In the genomic region with DNA sequence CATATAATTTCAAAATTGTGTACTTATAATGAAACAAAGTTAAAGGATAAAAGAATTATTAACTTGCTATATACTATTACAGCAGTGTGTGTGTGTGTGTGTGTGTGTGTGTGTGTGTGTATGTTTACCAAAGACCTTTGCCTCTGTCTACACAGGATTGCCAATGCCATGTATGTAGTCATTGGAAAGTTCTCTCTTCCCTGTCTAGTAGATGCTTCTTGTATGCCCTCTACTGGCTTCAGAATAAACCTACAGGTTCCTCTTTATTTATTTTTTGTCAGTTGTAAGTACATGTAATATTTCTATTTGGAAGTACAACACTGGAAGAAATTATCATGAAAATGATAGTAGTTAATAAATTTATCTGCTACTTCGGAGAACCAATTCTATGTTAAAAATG, we compare ENCODE assay signal across 12 mouse cellular contexts.
A peak's percentile ranks its signal among the peaks of the same experiment; 100 is the strongest.
DNase-seq lines count a peak whose midpoint lies in the region; ATAC-seq and TF ChIP-seq lines count a peak whose summit lies in the region.
"Had no signal": no experiment of that assay in that cellular context is flagged by ENCODE, and none has a peak within 500 bp of the region (broad histone marks: within the 10 kb centered on the region; RNA-seq: fewer than 3 reads in every experiment).

No protein-coding gene starts in this region.

- no peak for TF ChIP-seq POLR2A in heart, adult 2 months (IDR thresholded peaks at IDR 0.05; ENCODE audit: insufficient read depth, low read depth, low read length)

- H3K79me2 ChIP-seq in heart, adult 2 months (replicated peaks; ENCODE audit: control insufficient read depth, insufficient read depth, low read length) = no peaks in the 10 kb centered on the region

- no peak for DNase-seq in heart, adult 2 months
- DNase-seq in heart, adult 11 months = no peak
- peak; percentile 22 for DNase-seq in A20 (ENCODE audit: low read depth, low spot score)
- peak; percentile 26 for DNase-seq in embryo, embryonic 11 days
- no peak for DNase-seq in heart, postnatal 4 days
- DNase-seq in layer of hippocampus, adult 8-10 months (ENCODE audit: low spot score in 2 of 2) = no peak
- DNase-seq: adrenal gland, postnatal 25 days; gastrocnemius, postnatal 25 days; liver, postnatal 0 days; thymus, adult 2 months had no signal

- no peaks in the 10 kb centered on the region for H3K9me3 ChIP-seq in midbrain, embryonic 12.5 days

- H3K9ac ChIP-seq in heart, adult 2 months (ENCODE audit: low read depth, low read length) = no peak overlapping the region
- H3K9ac ChIP-seq in midbrain, embryonic 12.5 days (replicated peaks) = no peak overlapping the region
- H3K9ac ChIP-seq: liver, postnatal 0 days had no signal

- H3K4me3 ChIP-seq in heart, adult 2 months = no peak overlapping the region
- no peak overlapping the region for H3K4me3 ChIP-seq in midbrain, embryonic 12.5 days

- 0 out of 2 replicates have a peak, but pooled peaks have one; percentile 72 for ATAC-seq in midbrain, embryonic 12.5 days (ENCODE audit: low FRiP score, low read depth)
- no peak for ATAC-seq in granulocyte monocyte progenitor cell, adult 5-6 weeks (replicated peaks; ENCODE audit: poor library complexity, severe bottlenecking)
- ATAC-seq: liver, postnatal 0 days had no signal

- H3K27ac ChIP-seq in heart, adult 2 months = no peak overlapping the region
- H3K27ac ChIP-seq in midbrain, embryonic 12.5 days (replicated peaks) = no peak overlapping the region

- no peaks in the 10 kb centered on the region for H3K4me1 ChIP-seq in heart, adult 2 months (ENCODE audit: control insufficient read depth, insufficient read depth, low read length)
- H3K4me1 ChIP-seq in midbrain, embryonic 12.5 days = no peaks in the 10 kb centered on the region

- intact Hi-C loops in heart, adult 2 months (cut with DNase I) = no loop called here

- H3K27me3 ChIP-seq in heart, adult 2 months (ENCODE audit: control insufficient read depth, insufficient read depth, low read length) = no peaks in the 10 kb centered on the region
- H3K27me3 ChIP-seq in midbrain, embryonic 12.5 days = no peaks in the 10 kb centered on the region

- no peaks in the 10 kb centered on the region for H3K36me3 ChIP-seq in heart, adult 2 months (ENCODE audit: control insufficient read depth, insufficient read depth, low read length)
- H3K36me3 ChIP-seq in midbrain, embryonic 12.5 days = no peaks in the 10 kb centered on the region

- WGBS in heart, adult 2 months = 48% methylated on average over 1 of the region's 1 CpGs
- 83% methylated on average over 1 of the region's 1 CpGs for WGBS in midbrain, embryonic 12.5 days

- peak; percentile 50 for TF ChIP-seq CTCF in heart, adult 2 months (IDR thresholded peaks at IDR 0.05)

- TF ChIP-seq EP300 in heart, adult 2 months (IDR thresholded peaks at IDR 0.05; ENCODE audit: insufficient read depth, low read depth, low read length) = no peak

- no peak overlapping the region for H3K4me2 ChIP-seq in midbrain, embryonic 12.5 days (replicated peaks)

Comparison
In these comparisons a context has a peak if more than half of its experiments do, and no peak if none do; other contexts are left out.
1. DNase-seq: peak in A20 (single experiment) and embryo, embryonic 11 days (single experiment); none in heart, adult 2 months (0 of 2), heart, adult 11 months (single experiment), heart, postnatal 4 days (single experiment) and layer of hippocampus, adult 8-10 months (0 of 2).